Mouse (Mus musculus) urinary bladder, postnatal 14 days (tissue): ENCODE measurements around the gene Lrp10.

Experiments used
- DNase-seq: peaks from one replicate; pipeline ENCODE4 v3.0.0; 2021; ENCODE audit warnings: low spot score

Gene Lrp10

GRCm38 (mm10) chr14:54433941-54434531, 29.9 kb upstream of the Lrp10 start:
- peak; percentile 72 for DNase-seq

GRCm38 (mm10) chr14:54435194-54435918, 28.6 kb upstream of the Lrp10 start:
- peak; percentile 36 for DNase-seq

DNA sequence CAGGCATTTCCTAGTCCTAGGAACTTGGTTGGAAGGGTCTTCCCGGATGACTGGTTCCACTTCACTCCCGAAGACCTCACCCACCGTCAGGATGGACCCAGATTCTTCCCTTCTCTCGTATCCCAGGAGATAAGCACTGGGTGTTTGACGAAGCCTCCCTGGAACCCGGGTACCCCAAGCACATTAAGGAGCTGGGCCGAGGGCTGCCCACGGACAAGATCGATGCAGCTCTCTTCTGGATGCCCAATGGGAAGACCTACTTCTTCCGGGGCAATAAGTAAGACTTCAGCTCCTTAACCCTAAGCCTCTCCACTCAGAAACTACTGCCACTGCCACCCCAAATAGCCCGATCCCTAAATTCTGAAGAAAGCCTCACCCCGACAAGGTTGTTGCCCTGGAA, 24.8 kb upstream of the Lrp10 start:
- no peak for DNase-seq

- DNase-seq, result no peak
Measured at GRCm38 (mm10) chr14:54439610-54440009, 24.3 kb upstream of the Lrp10 start.

- DNase-seq, result no peak
Measured at GRCm38 (mm10) chr14:54440538-54440937, 23.4 kb upstream of the Lrp10 start.

- no peak for DNase-seq
Measured at GRCm38 (mm10) chr14:54441365-54441764, 22.6 kb upstream of the Lrp10 start.

DNA sequence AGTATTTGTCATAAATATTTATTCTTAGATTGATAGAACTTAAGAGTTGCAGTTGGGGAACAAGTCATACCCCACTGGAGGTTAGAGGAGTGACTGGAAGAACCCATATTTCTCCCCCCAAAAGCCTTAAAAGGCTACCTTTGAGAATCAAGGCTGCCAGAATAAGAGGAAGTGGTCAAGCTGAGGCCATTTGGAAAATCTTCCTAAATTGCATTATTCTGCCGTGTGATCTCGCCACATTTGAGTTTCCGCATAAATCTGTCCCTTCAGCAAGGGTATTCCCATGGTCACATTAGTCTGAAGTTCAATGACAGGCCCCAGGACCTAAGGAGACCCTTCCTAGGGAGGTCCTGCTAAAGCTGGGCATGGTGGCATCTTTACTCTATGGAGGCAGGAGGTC, 21.4 kb upstream of the Lrp10 start:
- no peak for DNase-seq

DNA sequence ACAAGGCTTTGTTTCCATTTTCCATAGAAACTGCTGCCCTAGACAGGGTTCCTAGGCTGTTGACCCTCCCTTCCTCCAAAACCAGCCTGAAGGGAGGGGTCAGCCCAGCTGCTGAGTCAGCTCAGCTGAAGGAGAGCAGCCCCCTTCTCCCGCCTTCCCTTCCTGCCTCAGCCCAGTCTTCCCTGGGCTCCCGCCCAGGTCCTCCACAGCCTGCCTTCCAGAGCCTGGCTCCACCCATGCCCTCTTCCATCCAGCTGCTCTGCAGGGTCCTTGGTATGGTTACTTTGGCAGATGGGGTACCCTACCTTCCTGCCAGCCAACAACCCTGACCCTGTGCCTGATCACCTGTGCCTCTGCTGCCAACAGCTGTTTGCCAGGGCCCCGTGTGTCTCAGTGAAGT, 20.7 kb upstream of the Lrp10 start:
- DNase-seq, result peak; percentile 68

- DNase-seq, result peak; percentile 66
Measured at GRCm38 (mm10) chr14:54443712-54444618, 20.0 kb upstream of the Lrp10 start.

DNA sequence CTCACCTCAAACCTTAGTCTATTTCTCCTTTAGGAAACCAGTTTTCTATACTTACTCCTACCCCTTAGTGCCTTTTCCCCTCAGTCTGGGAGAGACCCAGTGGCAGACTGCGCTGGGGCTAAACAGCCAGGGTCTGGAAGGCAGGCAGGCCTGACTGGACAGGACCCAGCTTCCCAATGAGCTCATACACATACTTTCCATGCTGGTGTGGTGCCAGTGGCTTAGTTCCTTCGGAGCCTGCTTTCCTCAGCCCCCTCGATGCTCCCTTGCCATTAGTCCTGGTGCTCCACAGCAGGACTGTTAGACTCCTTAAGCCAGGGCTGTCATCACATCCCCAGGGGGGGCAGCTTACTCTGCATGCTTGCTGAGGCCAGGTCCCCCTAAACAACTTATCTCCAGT, 18.5 kb upstream of the Lrp10 start:
- peak; percentile 70 for DNase-seq

DNA sequence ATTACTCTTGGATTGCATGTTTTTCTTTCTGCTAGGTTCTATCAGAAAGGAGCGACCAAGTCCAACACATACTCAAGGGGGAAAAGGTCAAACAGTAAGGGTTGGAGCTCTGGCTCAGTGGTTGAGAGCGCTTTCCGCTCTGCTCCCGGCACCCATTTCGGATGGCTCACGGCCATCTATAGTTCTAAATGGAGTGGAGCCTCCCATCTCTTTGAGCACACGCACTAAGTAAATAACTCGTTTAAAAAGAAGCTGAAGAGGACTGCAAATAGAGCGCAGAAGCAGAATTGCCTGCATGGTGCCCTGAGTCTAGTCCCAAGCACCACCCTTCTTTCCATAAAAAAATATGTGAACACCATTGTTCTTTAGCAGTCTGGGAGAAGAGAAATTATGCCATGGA, 10.4 kb upstream of the Lrp10 start:
- no peak for DNase-seq

DNA sequence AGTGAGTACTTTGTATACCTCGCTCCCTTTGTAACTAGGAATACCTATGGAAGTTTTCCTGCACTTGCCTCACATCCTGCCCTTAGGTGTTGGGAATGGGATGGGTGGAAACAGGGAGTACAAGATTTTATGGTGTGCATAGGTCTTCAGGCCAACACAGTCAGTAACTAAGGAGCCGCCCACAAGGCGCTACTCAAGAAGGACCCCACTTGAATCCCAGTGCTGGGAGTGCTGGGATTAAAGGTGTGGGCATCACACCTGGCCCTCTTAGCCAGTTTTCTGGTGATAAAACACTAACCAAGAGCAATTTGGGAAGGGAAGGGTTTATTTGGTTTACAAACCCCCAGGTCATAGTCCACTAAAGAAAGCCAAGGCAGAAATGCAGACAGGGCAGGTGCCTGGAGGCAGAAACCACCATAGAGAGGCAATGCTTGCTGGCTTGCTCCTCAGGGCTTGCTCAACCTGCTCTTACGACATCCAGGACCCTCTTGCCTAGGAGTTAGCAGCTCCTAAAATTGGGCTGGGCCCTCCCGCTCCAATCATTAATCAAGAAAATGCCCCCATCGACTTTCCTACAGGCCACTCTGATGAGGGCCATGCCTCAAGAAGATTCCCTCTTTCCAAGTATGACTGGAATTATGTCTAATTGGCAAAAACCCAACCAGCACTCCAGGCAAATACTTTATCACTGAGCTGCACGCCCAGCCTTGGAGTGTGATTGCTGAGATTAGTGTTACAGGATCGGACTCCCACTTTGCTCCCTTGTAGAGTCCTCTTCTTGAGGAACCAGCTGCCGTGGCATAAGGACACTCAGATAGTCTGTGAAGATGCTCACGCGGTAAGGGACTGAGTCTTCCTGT, 9.0 kb upstream of the Lrp10 start:
- no peak for DNase-seq

DNA sequence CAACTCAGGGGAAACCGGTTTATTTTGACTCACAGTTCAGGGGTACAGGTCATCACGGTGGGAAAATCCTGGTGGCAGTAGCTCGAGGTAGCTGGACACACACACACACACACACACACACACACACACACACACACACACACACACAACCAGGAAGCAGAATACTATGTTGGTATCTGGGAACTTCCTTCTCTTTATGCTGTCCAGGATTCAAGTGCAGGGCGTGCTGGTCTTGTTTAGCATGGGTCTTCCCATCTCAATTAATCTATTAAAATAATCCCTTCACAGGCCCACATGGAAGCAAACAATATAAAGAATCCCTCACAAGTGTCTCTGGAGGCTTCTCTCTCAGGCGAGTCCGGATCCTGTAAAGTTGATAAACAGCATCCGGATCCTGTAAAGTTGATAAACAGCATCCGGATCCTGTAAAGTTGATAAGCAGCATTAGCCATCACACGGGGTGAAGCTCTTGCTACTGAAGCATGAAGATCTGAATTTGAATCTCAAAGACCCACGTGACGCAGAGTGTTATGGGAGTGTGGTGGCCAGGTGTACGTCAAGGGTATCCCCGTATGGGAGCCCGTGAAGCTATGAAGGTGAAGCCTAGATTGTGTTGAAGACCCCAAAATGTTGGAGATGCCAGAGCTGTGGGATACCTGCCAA, 5.9 kb upstream of the Lrp10 start:
- DNase-seq, result no peak

- DNase-seq, result no peak
Measured at GRCm38 (mm10) chr14:54462146-54462545, 1.8 kb upstream of the Lrp10 start.

DNA sequence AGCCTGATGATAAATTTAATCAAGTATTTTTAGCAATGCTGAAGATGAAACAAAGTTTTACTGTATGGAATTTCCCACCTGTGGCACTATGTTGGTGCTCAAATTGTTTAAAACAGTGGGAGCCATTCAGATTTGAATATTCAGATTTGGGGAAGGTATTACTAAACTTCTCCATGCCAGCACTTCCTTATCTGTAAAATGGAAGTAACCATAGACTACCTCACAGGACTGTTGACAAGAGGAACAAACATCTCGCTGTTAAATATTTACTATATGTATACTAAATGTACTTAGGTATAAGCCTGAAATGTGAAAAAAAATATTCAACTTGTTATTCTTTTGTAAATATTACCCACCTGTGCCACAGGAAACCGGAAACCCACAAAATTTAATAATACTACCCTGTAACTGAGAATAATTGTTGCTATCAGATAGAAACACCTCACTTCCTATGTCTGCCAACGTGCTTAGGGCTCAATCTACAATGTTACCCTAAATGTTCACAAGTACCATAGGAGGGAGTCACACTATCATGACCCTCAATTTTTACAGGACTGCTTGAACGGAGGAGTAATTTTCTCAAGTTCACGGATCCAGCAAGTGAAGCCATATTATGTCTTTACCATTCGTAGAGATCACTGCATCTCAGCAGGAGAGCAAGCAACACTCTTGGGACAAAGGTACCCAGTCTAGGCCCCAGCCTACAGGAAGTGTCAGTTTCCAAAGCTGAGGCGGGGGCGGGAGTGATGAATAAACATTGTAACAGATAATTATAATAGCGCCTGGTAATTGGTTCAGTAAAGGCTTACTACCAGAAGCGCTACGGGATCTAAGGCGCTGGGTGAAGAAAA, 604 bp upstream of the Lrp10 start:
- no peak for DNase-seq

DNA sequence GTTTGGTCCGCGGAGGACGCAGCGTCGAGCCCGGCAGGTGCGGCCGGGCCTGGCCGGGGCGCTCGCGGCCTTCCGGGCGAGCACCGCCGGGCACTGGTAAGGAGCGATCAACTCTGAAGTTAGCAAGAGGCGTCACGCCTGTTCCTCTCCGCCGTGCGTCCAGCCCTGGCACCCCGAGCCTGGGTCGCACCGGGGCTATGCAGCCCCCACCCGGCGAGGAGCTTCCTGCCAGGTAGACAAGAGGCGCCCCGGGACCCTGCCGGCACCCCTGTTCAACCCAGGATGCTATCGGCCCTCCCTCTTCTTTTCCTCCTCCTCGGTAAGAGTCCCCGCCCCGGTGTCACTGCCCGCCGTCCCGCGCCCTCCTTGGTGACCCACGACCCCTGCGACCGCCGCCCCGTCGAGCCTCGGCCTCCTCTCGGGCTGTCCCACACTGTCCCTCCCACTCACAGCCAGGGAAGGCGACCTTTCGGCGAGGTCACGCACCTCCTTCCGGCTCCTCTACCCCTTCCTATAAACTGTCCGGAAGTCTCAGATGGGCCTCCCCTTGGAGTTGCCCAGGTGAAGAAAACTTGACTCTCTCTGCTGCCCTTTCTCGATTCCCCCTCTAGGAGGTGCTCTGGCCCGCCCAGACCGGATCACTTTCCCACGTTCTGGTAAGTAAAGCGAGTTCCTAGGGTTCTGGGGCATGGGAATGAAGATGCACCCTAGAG, 512 bp downstream of the Lrp10 start:
- DNase-seq, result peak; percentile 73

DNA sequence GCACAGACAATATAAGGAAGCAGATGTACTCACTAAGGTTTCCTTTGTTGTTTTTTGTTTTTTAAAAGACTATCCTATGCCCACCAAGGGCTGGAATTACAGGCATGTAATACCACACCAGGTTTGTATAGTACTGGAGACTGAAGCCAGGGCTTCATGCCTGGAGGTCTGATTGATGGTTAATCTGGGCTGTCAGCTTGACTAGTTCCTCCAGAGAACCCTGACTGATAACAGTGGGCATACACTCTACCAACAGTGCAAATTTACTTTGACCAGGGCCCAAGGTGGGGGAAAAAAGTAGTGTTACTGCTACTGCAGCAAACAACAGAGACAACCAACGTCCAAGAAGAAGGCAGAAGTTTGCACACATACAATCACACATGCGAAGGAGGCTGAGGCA, 7.5 kb downstream of the Lrp10 start:
- no peak for DNase-seq

GRCm38 (mm10) chr14:54472671-54473070, 8.7 kb downstream of the Lrp10 start:
- peak; percentile 36 for DNase-seq

- DNase-seq, result no peak
Measured at GRCm38 (mm10) chr14:54474744-54475143, 10.8 kb downstream of the Lrp10 start.
